Mouse (Mus musculus): Measurements from ENCODE around the gene Satb2. TPM values are rescaled to one million over a fixed set of nuclear protein-coding genes. Genes with fewer than 3 reads are reported as not detected.
"Not testable (repeated sequence)": the region's sequence is repeated elsewhere in the genome, so short reads cannot be mapped to it uniquely, and the experiment has no call there.

Satb2 gene
- total and polyA plus RNA-seq, 3 experiments: 2.0 to 3.9 (median 2.1) TPM

GRCm38 (mm10) chr1:56795016-56795608 is 183.3 kb downstream of the Satb2 start:
- H3K4me3 ChIP-seq (replicated peaks in 1 of 3; ENCODE audit: low read depth in 2 of 3, low read length in 2 of 3, poor library complexity in 1 of 3): no peak overlapping the region
- no peaks in the 10 kb centered on the region for H3K4me1 ChIP-seq (ENCODE audit: control insufficient read depth in 1 of 2, insufficient read depth in 2 of 2)
- H3K36me3 ChIP-seq (replicated peaks in 1 of 2; ENCODE audit: control insufficient read depth in 1 of 2, insufficient read depth in 1 of 2, low read length in 1 of 2): peaks cover 13 to 28% of the 10 kb centered on the region in 2 experiments
- no peaks in the 10 kb centered on the region for H3K79me2 ChIP-seq (replicated peaks; ENCODE audit: control insufficient read depth, extremely low read depth, insufficient read depth, poor library complexity, severe bottlenecking)
- H3K9me3 ChIP-seq (replicated peaks; ENCODE audit: low read length): no peaks in the 10 kb centered on the region
- no peak for DNase-seq (ENCODE audit: extremely low read depth)
- dilution Hi-C loops (cut with MboI; ENCODE audit: extremely low pct_ligation_motif_present, extremely low pct_unique_long_range_greater_than_20kb, low sequenced_read_pairs): no loop called here
- no peak overlapping the region for H3K4me2 ChIP-seq (ENCODE audit: insufficient read depth, low read depth, poor library complexity, severe bottlenecking)
- no peak overlapping the region for H3K27ac ChIP-seq (ENCODE audit: insufficient read depth, low read depth)
- in situ Hi-C loops (cut with MboI; ENCODE audit: low pct_ligation_motif_present, low pct_unique_long_range_greater_than_20kb, low sequenced_read_pairs): no loop called here
- TF ChIP-seq MYC (IDR thresholded peaks at IDR 0.05; ENCODE audit: low read depth, low read length): no peak
- no peak for TF ChIP-seq MAFK (IDR thresholded peaks at IDR 0.05; ENCODE audit: insufficient replicate concordance, low read length)
- TF ChIP-seq HCFC1 (IDR thresholded peaks at IDR 0.05; ENCODE audit: low read depth, low read length): no peak
- TF ChIP-seq MAX (IDR thresholded peaks at IDR 0.05; ENCODE audit: low read length): no peak
- no peaks in the 10 kb centered on the region for H3K27me3 ChIP-seq (replicated peaks)
- H3K9ac ChIP-seq (ENCODE audit: insufficient read depth, low read depth): no peak overlapping the region

- dilution Hi-C loops (cut with MboI; ENCODE audit: extremely low pct_ligation_motif_present, extremely low pct_unique_long_range_greater_than_20kb, low sequenced_read_pairs): no loop called here
- Histone ChIP-seq H3K9ac (ENCODE audit: insufficient read depth, low read depth) (no peak overlapping the region), H3K27ac (ENCODE audit: insufficient read depth, low read depth) (no peak overlapping the region), H3K4me2 (ENCODE audit: insufficient read depth, low read depth, poor library complexity, severe bottlenecking) (no peak overlapping the region), H3K4me1 (ENCODE audit: control insufficient read depth in 1 of 2, insufficient read depth in 2 of 2) (no peaks in the 10 kb centered on the region), H3K27me3 (replicated peaks) (no peaks in the 10 kb centered on the region), H3K79me2 (replicated peaks; ENCODE audit: control insufficient read depth, extremely low read depth, insufficient read depth, poor library complexity, severe bottlenecking) (no peaks in the 10 kb centered on the region), H3K36me3 (replicated peaks in 1 of 2; ENCODE audit: control insufficient read depth in 1 of 2, insufficient read depth in 1 of 2, low read length in 1 of 2) (peaks cover 3% of the 10 kb centered on the region in 2 experiments), H3K4me3 (replicated peaks in 1 of 3; ENCODE audit: low read depth in 2 of 3, low read length in 2 of 3, poor library complexity in 1 of 3) (no peak overlapping the region), H3K9me3 (replicated peaks; ENCODE audit: low read length) (no peaks in the 10 kb centered on the region)
- in situ Hi-C loops (cut with MboI; ENCODE audit: low pct_ligation_motif_present, low pct_unique_long_range_greater_than_20kb, low sequenced_read_pairs): no loop called here
- no peak for DNase-seq (ENCODE audit: extremely low read depth)
- TF ChIP-seq TBP (conservative IDR thresholded peaks at IDR 0.05; ENCODE audit: low read depth, low read length): no peak
- TF ChIP-seq HCFC1 (IDR thresholded peaks at IDR 0.05; ENCODE audit: low read depth, low read length): no peak
- TF ChIP-seq USF2 (conservative IDR thresholded peaks at IDR 0.05; ENCODE audit: low read depth, low read length): no peak
- no peak for TF ChIP-seq BHLHE40 (IDR thresholded peaks at IDR 0.05; ENCODE audit: low read depth, low read length)
- TF ChIP-seq MYC (IDR thresholded peaks at IDR 0.05; ENCODE audit: low read depth, low read length): no peak
- no peak for TF ChIP-seq RCOR1 (conservative IDR thresholded peaks at IDR 0.05; ENCODE audit: low read depth, low read length)
- no peak for TF ChIP-seq MXI1 (IDR thresholded peaks at IDR 0.05; ENCODE audit: low read depth, low read length)
- TF ChIP-seq CHD1 (IDR thresholded peaks at IDR 0.05; ENCODE audit: low read depth, low read length): no peak
These were observed 188.8 kb downstream of the Satb2 start for GRCm38 (mm10) chr1:56789641-56790040.

- H3K36me3 ChIP-seq (replicated peaks in 1 of 2; ENCODE audit: control insufficient read depth in 1 of 2, insufficient read depth in 1 of 2, low read length in 1 of 2); H3K4me3 ChIP-seq (replicated peaks in 1 of 3; ENCODE audit: low read depth in 2 of 3, low read length in 2 of 3, poor library complexity in 1 of 3); H3K27me3 ChIP-seq (replicated peaks); H3K4me2 ChIP-seq (ENCODE audit: insufficient read depth, low read depth, poor library complexity, severe bottlenecking); H3K9me3 ChIP-seq (replicated peaks; ENCODE audit: low read length); H3K9ac ChIP-seq (ENCODE audit: insufficient read depth, low read depth); in situ Hi-C loops (cut with MboI; ENCODE audit: low pct_ligation_motif_present, low pct_unique_long_range_greater_than_20kb, low sequenced_read_pairs); H3K79me2 ChIP-seq (replicated peaks; ENCODE audit: control insufficient read depth, extremely low read depth, insufficient read depth, poor library complexity, severe bottlenecking); H3K4me1 ChIP-seq (ENCODE audit: control insufficient read depth in 1 of 2, insufficient read depth in 2 of 2); dilution Hi-C loops (cut with MboI; ENCODE audit: extremely low pct_ligation_motif_present, extremely low pct_unique_long_range_greater_than_20kb, low sequenced_read_pairs); DNase-seq (ENCODE audit: extremely low read depth); H3K27ac ChIP-seq (ENCODE audit: insufficient read depth, low read depth): not testable (repeated sequence)
These were observed 196.3 kb downstream of the Satb2 start for GRCm38 (mm10) chr1:56782139-56782538.

Measured in CH12.LX (cell line).